Mouse (Mus musculus) heart, adult 18-20 months (tissue): ENCODE data around the gene Tubg2. TPM values are rescaled to one million over a fixed set of nuclear protein-coding genes. Genes with fewer than 3 reads are reported as not detected.
"Not testable (repeated sequence)": the region's sequence is repeated elsewhere in the genome, so short reads cannot be mapped to it uniquely, and the experiment has no call there.

Experiments used
- DNase-seq, 2 experiments: peaks; one replicate each; pipeline ENCODE4 v3.0.0; 2021 to 2022; ENCODE audit warnings: mixed read lengths in 1 of 2
- long read RNA-seq, 2 experiments: library from polyadenylated mRNA; stranded (forward); transcript quantifications; one replicate each; pipeline ENCODE4 v2.0.0; 2021
- total RNA-seq, 2 experiments: library from RNA; stranded (reverse); gene quantifications; 2 replicates each; pipeline ENCODE4 v1.2.3; 2021

Gene Tubg2
- total RNA-seq: 1 to 10 TPM; 2.3 to 3.7 TPM
- long read RNA-seq, experiment 1, partial matches to known transcripts: 2 of 6 reads
- long read RNA-seq, experiment 1, other reads (novel, unspliced or antisense): 1 of 6 reads
- long read RNA-seq, experiment 2, partial matches to known transcripts: 0 of 1 reads
- long read RNA-seq, experiment 2, other reads (novel, unspliced or antisense): 0 of 1 reads

DNA sequence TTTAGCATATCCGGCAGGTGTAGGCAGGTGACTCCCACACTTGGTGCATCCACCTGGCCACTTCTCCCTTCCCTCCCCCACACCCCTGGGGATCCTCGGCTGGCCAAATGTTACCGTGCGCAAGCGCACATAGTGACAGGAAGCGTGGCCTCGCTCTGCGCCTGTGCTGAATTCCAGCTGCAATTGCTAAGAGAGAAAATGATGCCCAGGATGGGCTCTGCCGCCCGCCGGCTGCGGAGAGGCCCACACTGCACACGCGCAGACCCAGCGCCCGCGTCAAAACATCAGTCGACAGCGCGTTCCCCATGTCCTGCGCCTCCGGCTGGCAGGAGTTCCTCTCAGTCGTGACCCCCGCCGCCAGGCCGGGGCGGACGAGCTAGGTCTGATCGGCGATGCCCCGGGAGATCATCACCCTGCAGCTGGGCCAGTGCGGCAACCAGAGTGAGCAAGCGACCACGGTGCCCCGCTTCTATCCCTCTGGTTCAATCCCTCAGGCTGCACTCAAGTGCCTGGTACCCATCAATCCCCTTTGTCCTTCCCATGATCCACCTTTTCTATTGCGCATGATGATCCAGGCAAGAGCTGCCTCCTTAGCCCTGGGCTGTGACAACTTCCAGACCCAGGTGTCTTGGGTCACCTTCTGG lies at the start of gene Tubg2:
Gene Tubg2 (plus strand): TSS at position 180 of the 644 bp plus-strand sequence.
- DNase-seq: peak; percentile 67 to 75

DNA sequence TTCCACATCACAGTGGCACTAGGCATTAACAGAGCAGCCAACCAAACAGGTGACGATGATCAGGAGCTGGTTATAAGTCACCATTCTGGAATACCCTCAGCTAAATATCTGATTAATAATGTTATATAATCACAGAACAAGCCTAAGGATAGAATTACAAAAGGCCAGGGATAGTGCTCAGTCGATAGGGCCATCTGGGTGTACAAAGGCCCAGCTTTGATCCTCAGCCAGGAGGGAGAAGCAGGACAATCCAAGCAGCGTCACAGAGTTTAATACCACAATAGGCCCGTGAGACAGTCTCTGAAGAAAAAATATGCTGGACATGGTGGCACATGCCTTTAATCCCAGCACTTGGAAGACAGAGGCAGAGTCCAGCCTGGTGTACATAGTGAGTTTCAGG lies 46.4 kb upstream of the Tubg2 start:
- no peak for DNase-seq

DNA sequence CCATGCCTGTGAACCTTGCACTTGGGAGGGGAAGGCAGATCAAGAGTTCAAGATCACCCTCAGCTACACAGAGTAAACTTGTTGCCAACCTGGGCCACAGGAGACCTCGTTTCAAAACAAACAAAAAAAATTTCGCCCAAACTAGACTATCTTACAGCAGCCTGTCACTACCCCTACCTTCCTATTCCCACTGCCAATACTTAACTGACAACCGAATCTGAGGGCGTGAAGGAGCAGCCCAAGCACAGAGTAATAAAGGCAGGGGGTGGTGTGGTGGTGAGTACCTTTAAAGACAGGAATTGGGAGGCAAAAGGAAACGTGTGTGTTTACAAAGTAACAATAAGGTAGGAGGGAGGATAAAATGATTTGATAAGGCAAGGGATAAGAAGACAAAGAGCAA lies 45.0 kb upstream of the Tubg2 start:
- no peak for DNase-seq

DNA sequence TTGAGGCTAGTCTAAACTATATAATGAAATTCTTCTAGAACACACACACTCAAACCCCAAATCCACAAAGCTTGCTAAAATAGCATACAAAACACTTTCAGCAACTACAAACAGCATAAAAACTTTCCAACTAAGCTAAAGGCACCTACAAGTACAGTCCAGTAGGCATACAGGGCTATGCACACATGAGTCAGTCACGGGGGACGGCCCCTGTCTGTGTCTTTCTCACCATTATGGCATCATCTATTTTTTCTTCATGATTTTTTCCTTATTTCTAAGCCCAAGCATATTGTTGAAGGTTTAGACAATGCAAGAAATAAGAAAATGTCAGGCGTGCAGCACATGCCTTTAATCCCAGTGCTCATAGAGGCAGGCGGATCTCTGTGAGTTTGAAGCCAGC lies 44.5 kb upstream of the Tubg2 start:
- no peak for DNase-seq

DNA sequence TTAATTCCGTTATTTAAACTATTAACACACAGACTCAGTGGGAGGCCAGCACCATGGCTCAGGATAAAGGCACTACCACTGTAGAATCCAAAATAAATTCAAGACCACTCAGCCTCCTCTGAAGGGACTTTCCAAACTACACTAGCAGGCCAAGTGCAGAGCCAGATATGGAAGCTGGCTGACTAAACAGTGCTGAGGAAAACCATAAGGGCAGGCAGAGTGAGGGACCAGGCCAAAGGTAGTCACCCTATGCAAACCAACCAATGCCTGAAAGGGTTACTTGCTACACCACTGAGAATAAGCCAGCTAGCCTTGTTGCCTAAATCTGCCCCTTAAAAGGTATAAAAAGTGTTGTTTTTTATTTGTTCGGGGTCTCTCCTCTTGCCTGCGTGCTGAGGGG lies 43.5 kb upstream of the Tubg2 start:
- no peak for DNase-seq

DNA sequence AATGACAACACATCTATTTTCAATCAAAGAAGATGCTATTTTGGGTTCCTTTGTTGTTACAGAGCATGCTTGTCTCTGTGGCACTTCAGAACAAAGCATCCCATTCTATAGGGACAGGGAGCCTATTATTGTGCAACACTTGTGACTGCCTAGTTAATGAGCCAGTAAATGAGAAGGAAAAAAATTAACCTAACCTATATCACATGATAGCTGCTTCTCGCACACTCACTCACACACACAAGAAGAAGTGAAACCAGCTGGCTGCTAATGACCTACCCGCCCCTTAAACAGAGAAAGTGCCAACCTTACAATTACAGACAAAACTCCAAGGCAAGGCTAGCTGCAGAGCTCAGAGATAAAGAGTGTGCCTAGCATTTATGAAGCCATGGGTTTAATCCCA lies 40.1 kb upstream of the Tubg2 start:
- peak in 1 of 2 experiments; percentile 25 for DNase-seq

DNA sequence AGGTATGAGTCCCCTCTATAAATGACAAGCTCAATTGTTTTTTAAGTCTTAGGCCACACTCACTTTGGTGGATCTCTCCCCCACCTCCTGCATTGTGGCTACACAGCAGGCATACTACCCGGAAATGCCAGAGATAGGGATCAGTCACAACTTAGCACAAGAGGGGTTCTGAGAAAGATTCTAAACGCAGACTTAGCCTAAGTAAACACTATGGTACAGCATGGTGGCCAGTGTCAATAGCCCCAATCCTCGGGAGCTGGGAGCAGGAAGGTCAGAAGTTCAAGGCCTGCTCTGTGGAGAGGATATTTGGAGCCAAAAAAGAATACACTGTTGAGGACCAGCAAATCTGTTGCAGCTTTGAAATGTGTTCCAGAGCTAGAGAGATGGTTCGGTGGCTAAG lies 37.6 kb upstream of the Tubg2 start:
- DNase-seq: no peak

DNA sequence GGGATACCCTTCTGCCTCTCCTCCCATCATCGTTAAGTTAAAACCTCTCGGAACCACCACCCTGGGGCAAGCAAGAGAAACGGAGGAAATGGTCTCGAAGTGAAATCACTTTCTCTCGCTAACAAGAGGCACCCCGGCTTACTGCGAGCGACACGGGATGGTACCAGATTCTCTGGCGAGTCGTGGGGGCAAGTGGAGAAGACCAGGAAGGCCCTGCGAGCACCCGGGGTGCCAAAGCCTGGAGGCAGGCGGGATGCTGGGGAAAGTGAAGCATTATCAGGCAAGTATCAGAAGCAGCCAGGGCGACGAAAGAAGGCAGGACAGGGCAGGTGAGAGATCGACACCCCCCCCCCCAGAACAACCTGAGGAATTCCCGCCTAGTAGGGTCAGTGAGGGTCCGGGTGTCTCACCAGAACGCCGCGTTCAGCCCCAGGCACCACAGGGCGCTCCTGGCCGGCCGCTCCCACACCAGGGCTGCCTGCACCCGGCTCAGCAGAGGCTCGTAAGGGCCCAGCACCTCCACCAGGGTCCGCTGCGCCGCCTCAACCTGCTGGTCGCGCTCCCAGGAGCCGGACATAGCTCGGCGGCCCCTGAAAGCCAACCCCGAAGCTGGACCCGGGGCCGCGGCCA lies 36.5 kb upstream of the Tubg2 start:
- DNase-seq: peak in 1 of 2 experiments; percentile 31

DNA sequence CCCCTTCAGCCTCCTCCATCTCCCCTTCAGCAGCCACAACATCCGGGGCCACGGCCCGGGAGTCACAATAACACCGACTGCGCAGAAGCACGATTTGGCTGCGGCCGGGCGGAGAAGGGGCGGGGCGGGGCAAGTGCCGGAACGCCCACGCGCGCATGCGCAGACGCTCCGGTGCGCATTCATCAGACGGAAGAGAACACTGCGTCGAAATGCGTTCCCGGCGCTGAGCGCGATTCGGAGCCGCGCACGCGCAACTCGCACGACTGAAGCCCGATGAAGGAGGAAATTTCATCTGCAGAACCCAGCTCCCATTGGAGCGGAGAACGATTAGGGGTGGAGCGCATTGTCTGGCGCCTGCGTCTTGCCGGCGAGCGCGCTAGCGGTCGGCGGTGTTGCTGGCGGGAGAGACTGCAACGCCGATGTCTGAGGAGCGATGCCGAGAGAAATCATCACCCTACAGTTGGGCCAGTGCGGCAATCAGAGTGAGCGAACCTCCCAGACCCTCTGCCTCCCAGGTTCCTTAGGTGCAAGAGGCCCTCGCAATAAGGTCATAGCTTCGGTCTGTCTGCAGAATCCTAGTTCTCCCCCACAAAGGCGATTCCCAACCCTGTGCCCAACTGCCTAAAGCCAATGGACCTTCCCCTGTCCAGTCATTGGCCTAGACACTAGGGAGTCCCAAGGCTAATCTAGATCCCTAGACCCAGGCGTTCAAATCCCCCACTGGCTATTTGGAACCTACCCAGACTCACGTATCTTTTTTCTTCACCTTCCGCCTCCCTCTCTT lies 35.8 kb upstream of the Tubg2 start, which contains the start of the genes Retreg3 and Tubg1:
Gene Retreg3 (minus strand): TSS at position 133 of the 784 bp plus-strand sequence.
Gene Tubg1 (plus strand): TSS at position 178 of the 784 bp plus-strand sequence.
- peak; percentile 98 to 99 for DNase-seq

DNA sequence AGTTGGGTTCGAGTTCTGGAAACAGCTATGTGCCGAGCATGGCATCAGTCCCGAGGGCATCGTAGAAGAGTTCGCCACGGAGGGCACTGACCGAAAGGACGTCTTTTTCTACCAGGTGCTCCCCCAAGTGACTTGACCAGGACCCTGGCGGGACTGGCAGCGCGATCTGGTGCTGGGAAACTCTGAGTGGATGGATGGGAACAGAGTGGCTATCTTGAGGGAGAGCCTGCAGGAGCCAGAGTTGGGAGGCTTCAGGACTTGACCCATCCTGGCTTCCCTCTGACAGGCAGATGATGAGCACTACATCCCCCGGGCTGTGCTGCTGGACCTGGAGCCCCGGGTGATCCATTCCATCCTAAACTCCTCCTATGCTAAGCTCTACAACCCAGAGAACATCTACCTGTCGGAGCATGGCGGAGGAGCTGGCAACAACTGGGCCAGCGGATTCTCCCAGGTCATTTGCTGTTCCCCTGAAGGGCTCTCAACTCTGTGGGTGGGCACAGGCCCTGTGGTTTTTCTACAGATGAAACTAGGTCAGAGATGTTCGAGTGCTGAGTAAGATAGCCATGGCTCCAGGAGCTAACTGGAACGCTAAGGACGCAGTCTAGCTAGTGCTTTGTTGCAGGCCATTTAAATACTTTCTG lies 35.0 kb upstream of the Tubg2 start:
- DNase-seq: peak in 1 of 2 experiments; percentile 11

DNA sequence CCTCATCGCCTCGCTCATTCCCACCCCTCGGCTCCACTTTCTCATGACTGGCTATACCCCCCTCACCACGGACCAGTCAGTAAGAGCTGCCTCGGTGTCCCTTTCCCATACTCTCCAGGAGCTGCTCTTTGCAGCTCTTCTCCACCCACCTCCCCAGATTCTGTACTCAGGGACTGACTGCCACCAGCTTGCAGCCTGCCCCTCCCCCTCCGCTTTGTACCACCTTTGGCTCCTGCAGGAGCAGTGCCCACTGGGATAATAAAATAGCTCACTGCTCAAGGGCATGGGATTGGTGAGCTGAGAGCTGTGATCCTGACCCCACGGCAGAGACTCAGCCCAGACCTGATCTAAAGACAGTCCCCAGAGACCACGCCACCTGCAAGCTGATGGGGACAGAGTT lies 31.2 kb upstream of the Tubg2 start:
- not testable (repeated sequence) for DNase-seq

DNA sequence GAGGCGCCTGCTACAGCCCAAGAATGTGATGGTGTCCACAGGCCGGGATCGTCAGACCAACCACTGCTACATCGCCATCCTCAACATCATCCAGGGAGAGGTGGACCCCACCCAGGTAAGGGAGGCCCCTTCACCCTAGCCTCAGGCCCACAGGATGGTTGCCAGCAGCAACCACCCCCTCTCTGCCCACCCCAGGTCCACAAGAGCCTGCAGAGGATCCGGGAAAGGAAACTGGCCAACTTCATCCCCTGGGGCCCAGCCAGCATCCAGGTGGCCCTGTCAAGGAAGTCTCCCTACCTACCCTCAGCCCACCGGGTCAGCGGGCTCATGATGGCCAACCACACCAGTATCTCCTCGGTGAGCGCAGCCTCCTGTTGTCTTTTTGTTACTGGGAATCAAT lies 30.7 kb upstream of the Tubg2 start:
- DNase-seq: not testable (repeated sequence)

DNA sequence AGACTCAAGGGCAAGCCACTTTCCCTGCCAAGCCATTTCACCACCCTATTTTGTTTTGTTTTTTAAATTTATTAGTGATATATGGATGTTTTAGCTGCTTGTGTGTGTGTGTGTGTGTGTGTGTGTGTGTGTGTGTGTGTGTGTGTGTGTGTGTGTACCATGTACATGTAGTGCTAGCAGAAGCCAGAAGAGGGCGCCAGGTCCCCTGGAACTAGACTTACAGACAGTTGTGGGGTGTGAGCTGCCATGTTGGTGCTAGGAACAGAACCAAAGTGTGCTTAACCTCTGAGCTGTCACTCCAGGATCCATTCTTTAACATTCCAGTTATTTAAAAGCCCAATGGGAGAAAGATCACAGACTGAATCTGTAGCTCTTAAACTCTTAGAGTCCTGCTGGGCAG lies 28.6 kb upstream of the Tubg2 start:
- DNase-seq: no peak

DNA sequence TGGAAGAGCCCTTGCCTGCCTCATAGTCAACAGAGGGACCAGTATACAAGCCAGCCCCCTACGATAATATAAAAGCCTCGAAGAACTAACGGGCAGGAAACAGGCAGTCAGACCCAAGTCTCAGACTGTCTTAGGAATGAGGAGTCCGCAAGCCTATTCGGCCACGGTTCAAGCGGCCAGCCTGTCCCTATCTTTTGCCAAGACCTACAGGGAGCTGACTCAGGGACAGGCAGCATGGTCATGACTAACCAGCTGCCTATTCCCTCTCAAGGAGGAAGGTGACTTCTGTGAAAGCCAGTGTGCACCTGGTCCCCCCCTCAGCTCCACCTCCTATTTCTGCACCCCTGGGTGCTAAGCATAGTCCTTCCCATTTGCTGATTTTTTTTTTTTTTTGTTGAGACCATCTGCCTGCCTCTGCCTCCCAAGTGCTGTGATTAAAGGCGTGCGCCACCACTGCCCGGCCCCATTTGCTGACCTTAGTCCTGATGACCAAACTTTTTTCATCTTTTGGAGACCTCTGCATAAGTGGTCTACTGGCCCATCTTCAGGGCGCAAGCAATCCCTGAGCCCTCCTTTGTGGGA lies 26.6 kb upstream of the Tubg2 start:
- peak; percentile 35 to 42 for DNase-seq

DNA sequence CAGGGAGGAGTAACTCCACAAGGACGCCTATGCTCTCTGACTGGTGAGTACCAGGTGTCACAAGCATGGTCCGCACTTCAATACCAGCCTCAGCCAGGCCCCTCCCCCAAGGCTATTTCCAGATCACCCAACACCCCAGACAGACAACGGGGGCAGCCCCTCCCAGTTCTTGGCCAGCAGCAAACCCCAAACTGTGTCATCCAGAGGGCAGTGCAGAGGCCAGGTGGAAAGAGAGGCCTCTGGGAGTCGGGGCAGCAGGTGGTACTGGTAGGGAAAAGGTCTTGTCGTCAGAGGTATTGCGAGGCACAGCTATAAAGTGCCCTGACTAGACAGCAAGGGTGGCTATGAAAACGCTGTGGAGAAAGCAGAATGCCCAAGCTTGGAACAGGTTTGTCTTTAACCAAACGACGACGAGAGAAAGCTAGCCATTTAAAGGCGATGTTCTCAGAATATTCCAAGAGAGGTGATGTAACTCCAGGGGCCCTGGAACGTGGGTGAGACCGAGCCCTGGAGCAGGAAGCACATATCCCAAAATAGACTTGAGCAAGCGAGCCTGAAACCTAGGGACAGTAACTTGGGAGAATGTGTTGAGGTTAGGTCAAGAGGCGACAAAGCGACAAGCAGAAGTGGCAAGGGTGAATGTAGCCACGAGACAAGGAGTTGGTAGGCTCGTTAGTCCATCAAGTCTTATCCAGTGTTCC lies 25.5 kb upstream of the Tubg2 start:
- peak; percentile 75 to 87 for DNase-seq

DNA sequence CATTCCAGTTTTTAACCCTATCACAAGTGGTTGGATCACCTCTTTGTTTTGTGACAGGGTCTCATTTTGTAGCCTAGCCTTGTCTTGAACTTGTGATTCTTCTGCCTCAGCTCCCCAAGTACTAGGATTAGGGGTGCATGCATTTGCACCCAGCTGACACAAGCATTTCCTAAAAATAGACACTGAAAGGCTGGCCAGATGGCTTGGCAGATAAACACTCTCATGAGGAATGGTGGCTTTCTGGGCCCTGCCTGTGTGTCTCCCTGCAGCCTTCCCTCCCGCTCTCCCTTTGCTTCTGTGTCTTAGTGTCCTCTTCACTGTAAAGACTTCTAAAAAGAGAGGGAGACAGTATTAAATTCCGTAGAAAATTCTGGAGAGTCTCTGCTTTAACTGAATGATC lies 24.5 kb upstream of the Tubg2 start:
- DNase-seq: no peak

DNA sequence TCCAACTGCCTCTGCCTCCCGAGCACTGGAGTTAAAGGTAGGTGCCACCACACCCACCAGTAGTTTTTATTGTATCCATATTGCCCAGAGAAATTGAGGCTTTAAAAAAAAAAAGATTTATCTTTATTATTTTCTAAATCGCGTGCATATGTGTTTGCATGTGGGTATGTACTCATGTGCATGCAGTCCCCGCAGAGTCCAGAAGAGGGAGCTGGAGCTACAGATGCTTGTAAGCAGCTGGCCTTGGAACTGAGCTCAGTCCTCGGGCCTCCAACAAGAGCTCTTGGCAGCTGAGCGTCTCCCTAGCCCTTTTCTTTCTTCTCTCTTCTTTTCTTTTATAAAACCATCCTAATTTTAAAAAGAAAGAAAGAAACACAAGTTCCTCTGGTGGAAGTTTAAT lies 24.0 kb upstream of the Tubg2 start:
- DNase-seq: no peak

DNA sequence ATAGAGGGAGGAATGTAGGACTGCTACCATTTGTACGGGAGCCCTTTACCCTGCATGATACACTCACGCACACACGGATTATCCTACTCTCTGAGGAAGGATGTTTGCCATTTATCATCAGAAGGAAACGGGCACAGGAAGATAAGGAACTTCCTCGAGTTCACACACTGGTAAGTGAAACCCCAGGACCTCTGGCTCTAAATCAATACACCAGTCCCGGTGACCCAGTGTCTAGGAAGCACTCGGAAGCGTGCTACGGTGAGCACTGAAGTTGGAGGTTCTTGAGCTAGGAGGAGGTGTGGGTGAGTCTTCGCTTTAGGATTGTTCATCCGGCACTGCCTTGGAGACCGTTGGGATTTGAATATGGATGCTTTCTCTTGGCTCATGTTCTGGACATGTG lies 22.7 kb upstream of the Tubg2 start:
- no peak for DNase-seq

DNA sequence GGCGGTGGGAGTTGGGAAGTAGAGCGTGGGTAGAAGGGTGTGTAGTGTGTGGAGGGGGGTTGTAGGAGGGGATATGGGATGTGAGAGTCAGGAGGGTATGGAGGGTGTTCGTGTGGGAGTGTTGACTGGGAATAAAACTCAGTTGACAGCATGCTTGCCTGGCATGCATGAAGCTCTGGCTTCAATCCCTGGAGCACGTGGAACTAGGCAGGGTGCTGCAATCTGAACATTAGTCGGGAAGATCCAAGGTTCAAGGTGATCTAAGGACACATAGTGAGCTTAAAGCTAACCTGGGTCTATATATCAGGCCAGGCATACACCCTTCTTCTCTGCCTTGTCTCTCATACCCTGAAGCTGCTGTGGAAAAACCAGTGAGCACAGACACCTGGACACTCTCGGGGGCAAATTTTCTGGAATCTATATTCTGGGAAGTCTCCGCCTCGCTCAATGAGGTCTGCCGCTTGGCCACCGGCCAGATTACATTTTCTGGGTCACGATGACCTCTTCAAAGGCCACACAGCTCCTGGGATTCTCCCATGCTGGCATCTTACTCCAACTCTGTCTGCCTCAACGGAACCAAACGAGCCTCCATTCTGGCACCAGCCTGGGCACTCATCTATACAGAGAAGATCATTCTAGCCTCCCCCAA lies 21.4 kb upstream of the Tubg2 start:
- peak; percentile 23 to 28 for DNase-seq

DNA sequence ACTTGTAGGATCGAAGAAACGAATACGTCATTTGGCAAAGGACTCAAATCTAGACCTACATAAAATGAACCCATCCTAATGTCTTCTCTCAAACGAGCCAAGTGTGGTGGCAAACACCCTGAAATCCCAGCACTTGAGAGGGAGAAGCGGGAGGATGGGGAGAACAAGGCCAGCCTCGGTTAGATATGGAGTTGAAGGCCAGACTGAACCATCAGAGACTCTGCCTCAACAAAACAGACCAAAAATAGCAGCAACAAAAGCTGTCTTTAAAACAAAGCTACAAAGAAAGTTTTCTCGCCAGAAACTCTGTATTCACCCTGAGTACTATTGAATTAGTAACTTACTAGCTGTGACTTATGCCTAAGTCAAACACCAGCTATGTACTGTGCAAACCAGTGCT lies 18.7 kb upstream of the Tubg2 start:
- no peak for DNase-seq
